Mouse (Mus musculus) hindbrain, postnatal 0 days (tissue): Measurements from ENCODE around the gene Gse1. TPM values are rescaled to one million over a fixed set of nuclear protein-coding genes. Genes with fewer than 3 reads are reported as not detected.

Source experiments
- ATAC-seq: fragments of 200-750 bp; cut with Nextera tagmentation; 2 replicates; pipeline ENCODE4 v1.8.0; 2017; ENCODE audit warnings: mild to moderate bottlenecking, moderate TSS enrichment, moderate library complexity
- DNase-seq: peaks from one replicate; pipeline ENCODE4 v3.0.0-alpha.2; 2015; ENCODE audit warnings: low spot score
- H3K27ac ChIP-seq: fragments of 300-500 bp; sonication (generic); 2 replicates; pipeline ENCODE4 v1.5.1; 2014; ENCODE audit warnings: mild to moderate bottlenecking
- H3K27me3 ChIP-seq: fragments of 300-500 bp; sonication (generic); 2 replicates; pipeline ENCODE4 v1.6.1; 2014; ENCODE audit warnings: low read length, mixed read lengths; ENCODE audit not compliant: insufficient read depth
- H3K36me3 ChIP-seq: fragments of 300-500 bp; sonication (generic); 2 replicates; pipeline ENCODE4 v1.6.1; 2014; ENCODE audit warnings: low read length, mixed read lengths; ENCODE audit not compliant: insufficient read depth
- H3K4me1 ChIP-seq: fragments of 300-500 bp; sonication (generic); 2 replicates; pipeline ENCODE4 v1.6.1; 2014; ENCODE audit warnings: antibody characterized with exemption, low read length, mixed read lengths; ENCODE audit not compliant: insufficient read depth
- H3K4me2 ChIP-seq: fragments of 300-500 bp; sonication (generic); 2 replicates; pipeline ENCODE4 v1.6.1; 2014; ENCODE audit warnings: low read depth, mild to moderate bottlenecking, low read length, moderate library complexity, mixed read lengths
- H3K4me3 ChIP-seq: fragments of 300-500 bp; sonication (generic); 2 replicates; pipeline ENCODE4 v1.5.1; 2014; ENCODE audit warnings: low read length
- H3K9ac ChIP-seq: fragments of 300-500 bp; sonication (generic); replicated peaks from 2 replicates; pipeline ENCODE4 v1.6.1; 2014; ENCODE audit warnings: mild to moderate bottlenecking, low read length, moderate library complexity, mixed read lengths
- H3K9me3 ChIP-seq: fragments of 300-500 bp; sonication (generic); 2 replicates; pipeline ENCODE4 v1.6.1; 2016; ENCODE audit warnings: low read length, mixed read lengths
- CTCF ChIP-seq: IDR thresholded peaks from 2 replicates; pipeline ENCODE4 v1.5.1; 2016; ENCODE audit warnings: antibody characterized with exemption, control low read depth, low read depth
- WGBS: fragments of 180-500 bp; shearing (Covaris S2); extraction: QIAGEN DNeasy Blood & Tissue Kit; methylation state at CpG from one replicate; pipeline ENCODE4 v1.1.7; 2014; 5-methylcytosine and 5-hydroxymethylcytosine counted together
- polyA plus RNA-seq: library from polyadenylated mRNA; unstranded; fragments of >200 nt; fragmentation: Nextera tagmentation; extraction: Ambion mirVana; gene quantifications from 2 replicates; pipeline ENCODE4 v1.2.1, GENCODE M21; 2015
- total RNA-seq: library from RNA; depleted of rRNA; stranded (reverse); fragments of >200 nt; gene quantifications from 2 replicates; pipeline ENCODE4 v1.2.3, GENCODE M21; 2014

The Gse1 gene
- total and polyA plus RNA-seq, 2 experiments from 2014 or later = 13.4 to 48.3 TPM

DNA sequence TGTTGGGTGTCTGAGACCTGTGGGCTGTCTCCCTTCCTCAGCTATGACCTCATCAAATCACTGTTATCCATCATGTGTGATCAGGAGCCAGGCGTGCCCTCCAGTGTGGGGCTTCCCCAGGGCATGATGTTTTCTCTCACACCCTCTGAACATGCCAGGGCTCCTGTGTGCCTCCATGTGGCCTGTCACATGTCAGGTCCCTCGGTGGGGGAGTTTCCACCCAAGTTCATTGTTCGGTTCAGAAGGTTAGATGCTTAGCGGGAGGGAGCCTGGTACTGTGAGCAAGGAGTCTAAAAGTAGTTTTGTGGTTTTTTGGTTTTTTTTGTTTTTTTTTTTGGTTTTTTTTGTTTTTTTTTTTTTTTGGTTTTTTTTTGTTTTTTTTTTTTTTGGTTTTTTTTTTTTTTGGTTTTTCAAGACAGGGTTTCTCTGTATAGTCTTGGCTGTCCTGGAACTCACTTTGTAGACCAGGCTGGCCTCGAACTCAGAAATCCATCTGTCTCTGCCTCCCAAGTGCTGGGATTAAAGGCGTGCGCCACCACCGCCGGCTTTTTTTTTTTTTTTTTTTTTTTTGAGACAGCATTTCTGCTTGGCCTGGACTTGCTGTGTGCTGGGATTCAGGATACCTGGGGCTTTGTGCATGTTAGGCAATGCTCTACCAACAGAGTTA, 235.8 kb downstream of the Gse1 start:
- H3K4me2 ChIP-seq = no peak overlapping the region
- no peak for DNase-seq
- no peak overlapping the region for H3K27ac ChIP-seq
- H3K4me3 ChIP-seq = no peak overlapping the region
- TF ChIP-seq CTCF = no peak
- H3K27me3 ChIP-seq = no peaks in the 10 kb centered on the region
- WGBS = 96% methylated on average over 9 of the region's 9 CpGs
- H3K9ac ChIP-seq = no peak overlapping the region
- H3K4me1 ChIP-seq = peaks cover 26% of the 10 kb centered on the region
- H3K9me3 ChIP-seq = no peaks in the 10 kb centered on the region
- H3K36me3 ChIP-seq = no peaks in the 10 kb centered on the region
- ATAC-seq = no peak

- Histone ChIP-seq H3K9me3 (no peaks in the 10 kb centered on the region), H3K4me2 (no peak overlapping the region), H3K27me3 (no peaks in the 10 kb centered on the region), H3K9ac (no peak overlapping the region), H3K4me1 (peaks cover 25% of the 10 kb centered on the region), H3K36me3 (no peaks in the 10 kb centered on the region), H3K4me3 (no peak overlapping the region), H3K27ac (no peak overlapping the region)
- no peak for TF ChIP-seq CTCF
- ATAC-seq (no peak), DNase-seq (no peak)
- WGBS = 76% methylated on average over 4 of the region's 4 CpGs
Observed at GRCm38 (mm10) chr8:120464585-120464937, 236.3 kb downstream of the Gse1 start.

GRCm38 (mm10) chr8:120465710-120466109, 237.5 kb downstream of the Gse1 start:
- WGBS = 22% methylated on average over 8 of the region's 8 CpGs
- DNase-seq = peak; percentile 87
- Histone ChIP-seq H3K4me3 (no peak overlapping the region), H3K9ac (no peak overlapping the region), H3K4me2 (no peak overlapping the region), H3K4me1 (peaks cover 16% of the 10 kb centered on the region), H3K9me3 (no peaks in the 10 kb centered on the region), H3K36me3 (no peaks in the 10 kb centered on the region), H3K27me3 (no peaks in the 10 kb centered on the region), H3K27ac (no peak overlapping the region)
- TF ChIP-seq CTCF = peak; percentile 27; the same call in 1 of the 2 replicates
- ATAC-seq = peak; percentile 58

- H3K27me3 ChIP-seq = no peaks in the 10 kb centered on the region
Observed at GRCm38 (mm10) chr8:120466266-120466665, 238.0 kb downstream of the Gse1 start.

DNA sequence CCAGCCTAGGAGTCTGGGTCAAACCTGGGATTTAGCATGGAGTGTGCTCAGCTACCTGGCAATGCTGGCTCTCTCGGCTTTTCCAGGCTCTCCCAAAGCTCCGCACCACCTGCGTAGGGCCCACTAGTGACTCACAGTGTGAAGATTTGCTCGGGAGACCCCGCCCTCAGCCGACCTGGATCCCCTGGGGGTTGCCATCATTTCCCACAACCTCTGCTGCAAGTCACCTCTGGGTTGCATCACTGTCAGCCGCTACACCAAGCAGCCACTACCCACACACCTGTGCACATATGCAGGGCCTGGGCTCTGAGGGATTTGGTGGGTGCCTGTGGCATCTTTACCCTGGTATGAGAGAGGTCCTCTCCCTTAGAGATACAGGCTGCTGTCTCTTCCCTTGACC, 239.3 kb downstream of the Gse1 start:
- 90% methylated on average over 7 of the region's 7 CpGs for WGBS
- Histone ChIP-seq H3K36me3 (no peaks in the 10 kb centered on the region), H3K9ac (no peak overlapping the region), H3K27me3 (no peaks in the 10 kb centered on the region), H3K9me3 (no peaks in the 10 kb centered on the region), H3K4me2 (no peak overlapping the region), H3K27ac (no peak overlapping the region), H3K4me1 (peaks cover 19% of the 10 kb centered on the region), H3K4me3 (no peak overlapping the region)
- ATAC-seq = no peak
- no peak for DNase-seq
- no peak for TF ChIP-seq CTCF

More at GRCm38 (mm10) chr8:120466266-120466665, 238.0 kb downstream of the Gse1 start:
- no peak overlapping the region for H3K4me3 ChIP-seq
- TF ChIP-seq CTCF = no peak
- WGBS = 73% methylated on average over 10 of the region's 10 CpGs
- peaks cover 13% of the 10 kb centered on the region for H3K4me1 ChIP-seq
- H3K27ac ChIP-seq = no peak overlapping the region
- no peak for ATAC-seq
- H3K36me3 ChIP-seq = no peaks in the 10 kb centered on the region
- no peak for DNase-seq
- no peaks in the 10 kb centered on the region for H3K9me3 ChIP-seq
- H3K4me2 ChIP-seq = no peak overlapping the region
- no peak overlapping the region for H3K9ac ChIP-seq

DNA sequence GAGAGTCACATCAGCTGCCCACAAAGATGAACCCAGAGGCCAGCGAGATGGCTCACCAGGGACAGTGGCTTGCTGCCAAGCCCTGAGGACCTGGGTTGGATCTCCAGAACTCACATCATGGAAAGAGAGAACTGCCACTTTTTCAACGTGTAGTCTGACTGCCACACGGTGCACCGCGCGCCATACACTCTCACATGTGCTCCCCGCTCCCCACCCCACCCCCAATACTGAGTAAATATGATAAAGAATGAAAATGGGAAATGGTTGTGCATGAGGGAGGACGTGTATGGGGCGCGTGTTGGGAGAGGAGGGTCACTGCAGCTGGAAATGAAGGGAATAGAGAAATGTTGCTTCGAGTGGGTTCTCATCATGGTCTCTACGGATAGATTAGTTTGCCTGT, 241.9 kb downstream of the Gse1 start:
- H3K4me2 ChIP-seq = no peak overlapping the region
- no peak for ATAC-seq
- H3K4me1 ChIP-seq = peaks cover 24% of the 10 kb centered on the region
- no peak for DNase-seq
- TF ChIP-seq CTCF = no peak
- 89% methylated on average over 12 of the region's 12 CpGs for WGBS
- no peak overlapping the region for H3K27ac ChIP-seq
- no peaks in the 10 kb centered on the region for H3K36me3 ChIP-seq
- no peak overlapping the region for H3K4me3 ChIP-seq
- H3K9me3 ChIP-seq = no peaks in the 10 kb centered on the region
- H3K27me3 ChIP-seq = no peaks in the 10 kb centered on the region
- no peak overlapping the region for H3K9ac ChIP-seq

DNA sequence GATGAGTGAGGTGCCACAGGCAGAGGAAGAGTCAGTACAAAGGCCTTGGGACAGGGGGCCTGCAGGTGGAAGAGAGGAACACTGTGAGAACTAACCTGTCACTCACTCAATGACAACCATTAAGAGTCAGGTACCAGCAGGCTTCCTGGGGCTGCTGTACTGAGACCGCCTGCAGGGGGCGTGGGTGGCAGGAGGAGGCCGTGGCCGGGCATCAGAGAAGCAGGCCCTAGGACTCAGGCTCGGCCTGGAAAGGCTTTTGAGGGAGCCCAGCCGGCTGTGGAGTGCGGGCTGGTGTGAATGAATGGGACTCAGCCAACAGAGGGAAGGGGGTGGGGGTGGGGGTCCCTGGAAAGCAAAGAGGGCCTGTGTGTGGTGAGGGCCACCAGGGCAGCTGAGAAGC, 242.9 kb downstream of the Gse1 start:
- ATAC-seq (peak; percentile 50), DNase-seq (no peak)
- peak; percentile 68 for TF ChIP-seq CTCF
- no peaks in the 10 kb centered on the region for H3K9me3 ChIP-seq
- 13% methylated on average over 7 of the region's 7 CpGs for WGBS
- H3K4me2 ChIP-seq = no peak overlapping the region
- H3K27ac ChIP-seq = peak overlapping the region; percentile 72; the same call in 1 of the 2 replicates
- H3K9ac ChIP-seq = no peak overlapping the region
- H3K4me1 ChIP-seq = peaks cover 18% of the 10 kb centered on the region
- H3K4me3 ChIP-seq = no peak overlapping the region
- no peaks in the 10 kb centered on the region for H3K36me3 ChIP-seq
- H3K27me3 ChIP-seq = no peaks in the 10 kb centered on the region
